Mouse (Mus musculus) MEL-GATA-1-ER (cell line): ENCODE results near the gene Scgb1b30.
"Not testable (repeated sequence)": the region's sequence is repeated elsewhere in the genome, so short reads cannot be mapped to it uniquely, and the experiment has no call there.

Experiments used
- DNase-seq: peaks from one replicate; pipeline ENCODE4 v3.0.0-alpha.2; 2012; ENCODE audit warnings: low read depth; ENCODE audit errors: extremely low read depth

Scgb1b30 gene

GRCm38 (mm10) chr7:34094911-34095481 lies at the start of gene Scgb1b30:
Gene Scgb1b30, plus strand, starts transcription at chr7:34095431.
- DNase-seq = no peak

- not testable (repeated sequence) for DNase-seq
Observed at GRCm38 (mm10) chr7:34068132-34068531, 27.1 kb upstream of the Scgb1b30 start.

- DNase-seq = no peak
Observed at GRCm38 (mm10) chr7:34100002-34100401, 4.8 kb downstream of the Scgb1b30 start.

- no peak for DNase-seq
Observed at GRCm38 (mm10) chr7:34101276-34101675, 6.0 kb downstream of the Scgb1b30 start.

GRCm38 (mm10) chr7:34109190-34109589 lies 14.0 kb downstream of the Scgb1b30 start:
- DNase-seq = no peak

GRCm38 (mm10) chr7:34116601-34117000 lies 21.4 kb downstream of the Scgb1b30 start:
- no peak for DNase-seq

GRCm38 (mm10) chr7:34120636-34121035 lies 25.4 kb downstream of the Scgb1b30 start:
- DNase-seq = not testable (repeated sequence)

GRCm38 (mm10) chr7:34122987-34123720 lies 27.9 kb downstream of the Scgb1b30 start:
- DNase-seq = no peak

- no peak for DNase-seq
Observed at GRCm38 (mm10) chr7:34125346-34125745, 30.1 kb downstream of the Scgb1b30 start.

- no peak for DNase-seq
Observed at GRCm38 (mm10) chr7:34126291-34126690, 31.1 kb downstream of the Scgb1b30 start.

- DNase-seq = no peak
Observed at GRCm38 (mm10) chr7:34131118-34131517, 35.9 kb downstream of the Scgb1b30 start.

- no peak for DNase-seq
Observed at GRCm38 (mm10) chr7:34131959-34132354, 36.7 kb downstream of the Scgb1b30 start.

GRCm38 (mm10) chr7:34132355-34133079 lies 37.3 kb downstream of the Scgb1b30 start:
- no peak for DNase-seq

- DNase-seq = no peak
Observed at GRCm38 (mm10) chr7:34133117-34133762, 38.0 kb downstream of the Scgb1b30 start, which contains the start of gene Wtip. Gene Wtip, minus strand, starts transcription at chr7:34133268.

GRCm38 (mm10) chr7:34134336-34134735 lies 39.1 kb downstream of the Scgb1b30 start:
- no peak for DNase-seq

- DNase-seq = no peak
Observed at GRCm38 (mm10) chr7:34139493-34139892, 44.3 kb downstream of the Scgb1b30 start.

- no peak for DNase-seq
Observed at GRCm38 (mm10) chr7:34141123-34141522, 45.9 kb downstream of the Scgb1b30 start.

GRCm38 (mm10) chr7:34147193-34147592 lies 52.0 kb downstream of the Scgb1b30 start:
- DNase-seq = peak; percentile 61
